Mouse (Mus musculus) v-Abl transformed pro-B cells (cell line): ENCODE data around the gene Fbxl16.

ENCODE experiments used
- in situ Hi-C, 2 experiments: fragments of 400-800 bp; cut with MboI; formaldehyde crosslinking; loops; one replicate each; pipeline ENCODE4 v1.15.1; 2025; ENCODE audit not compliant: unreplicated experiment in 2 of 2

Gene Fbxl16

GRCm38 (mm10) chr17:25808789-25809605 lies at the start of gene Fbxl16:
Gene Fbxl16, plus strand, starts transcription at chr17:25809085.
- in situ Hi-C loops, result no loop called here

- in situ Hi-C loops, result loop anchor here in 1 of 2 experiments (25.0 kb wide), 1 partner anchor 652 kb away; the partner anchor contains the start of gene Neurl1b
Observed at GRCm38 (mm10) chr17:25760148-25760547, 48.7 kb upstream of the Fbxl16 start.

GRCm38 (mm10) chr17:25761561-25761970 lies 47.3 kb upstream of the Fbxl16 start:
- in situ Hi-C loops, result loop anchor here in 1 of 2 experiments (25.0 kb wide), 1 partner anchor 651 kb away; the partner anchor contains the start of gene Neurl1b

GRCm38 (mm10) chr17:25762591-25762990 lies 46.3 kb upstream of the Fbxl16 start:
- in situ Hi-C loops, result loop anchor here in 1 of 2 experiments (25.0 kb wide), 1 partner anchor 650 kb away; the partner anchor contains the start of gene Neurl1b

- in situ Hi-C loops, result loop anchor here (5.0 to 25.0 kb wide), 3 partner anchors 36 to 646 kb away; partner anchors contain the start of gene Neurl1b (in 1 of the 2)
Observed at GRCm38 (mm10) chr17:25765886-25766285, 43.0 kb upstream of the Fbxl16 start.

- in situ Hi-C loops, result loop anchor here (5.0 to 25.0 kb wide), 3 partner anchors 33 to 643 kb away; partner anchors contain the start of gene Neurl1b (in 1 of the 2)
Observed at GRCm38 (mm10) chr17:25769331-25769730, 39.6 kb upstream of the Fbxl16 start.

GRCm38 (mm10) chr17:25773549-25774120 lies 35.2 kb upstream of the Fbxl16 start, which contains the start of gene Narfl:
Gene Narfl, plus strand, starts transcription at chr17:25773776.
- in situ Hi-C loops, result loop anchor here in 1 of 2 experiments (25.0 kb wide), 1 partner anchor 639 kb away; the partner anchor contains the start of gene Neurl1b

- in situ Hi-C loops, result no loop called here
Observed at GRCm38 (mm10) chr17:25775318-25776062, 33.4 kb upstream of the Fbxl16 start.

GRCm38 (mm10) chr17:25777948-25778347 lies 30.9 kb upstream of the Fbxl16 start:
- in situ Hi-C loops, result no loop called here

- in situ Hi-C loops, result no loop called here
Observed at GRCm38 (mm10) chr17:25781339-25781738, 27.5 kb upstream of the Fbxl16 start.

- in situ Hi-C loops, result no loop called here
Observed at GRCm38 (mm10) chr17:25783086-25783485, 25.8 kb upstream of the Fbxl16 start.

GRCm38 (mm10) chr17:25783861-25784574 lies 24.9 kb upstream of the Fbxl16 start:
- in situ Hi-C loops, result no loop called here

GRCm38 (mm10) chr17:25785281-25785745 lies 23.6 kb upstream of the Fbxl16 start, which contains the start of gene Haghl:
Gene Haghl, minus strand, starts transcription at chr17:25785673.
- in situ Hi-C loops, result no loop called here

GRCm38 (mm10) chr17:25786280-25786679 lies 22.6 kb upstream of the Fbxl16 start, which contains the start of gene Ccdc78:
Gene Ccdc78, plus strand, starts transcription at chr17:25786580.
- in situ Hi-C loops, result no loop called here

- in situ Hi-C loops, result no loop called here
Observed at GRCm38 (mm10) chr17:25786781-25787504, 21.9 kb upstream of the Fbxl16 start.

- in situ Hi-C loops, result no loop called here
Observed at GRCm38 (mm10) chr17:25791320-25791842, 17.5 kb upstream of the Fbxl16 start.

GRCm38 (mm10) chr17:25791843-25792527 lies 16.9 kb upstream of the Fbxl16 start:
- in situ Hi-C loops, result no loop called here

GRCm38 (mm10) chr17:25792615-25793014 lies 16.3 kb upstream of the Fbxl16 start, which contains the start of gene Fam173a:
Gene Fam173a, minus strand, starts transcription at chr17:25792901.
- in situ Hi-C loops, result no loop called here
